Mouse (Mus musculus): ENCODE results near the gene 1700025C18Rik. TPM values are rescaled to one million over a fixed set of nuclear protein-coding genes. Genes with fewer than 3 reads are reported as not detected.

1700025C18Rik gene
- total and polyA plus RNA-seq, 3 experiments, result not detected

DNA sequence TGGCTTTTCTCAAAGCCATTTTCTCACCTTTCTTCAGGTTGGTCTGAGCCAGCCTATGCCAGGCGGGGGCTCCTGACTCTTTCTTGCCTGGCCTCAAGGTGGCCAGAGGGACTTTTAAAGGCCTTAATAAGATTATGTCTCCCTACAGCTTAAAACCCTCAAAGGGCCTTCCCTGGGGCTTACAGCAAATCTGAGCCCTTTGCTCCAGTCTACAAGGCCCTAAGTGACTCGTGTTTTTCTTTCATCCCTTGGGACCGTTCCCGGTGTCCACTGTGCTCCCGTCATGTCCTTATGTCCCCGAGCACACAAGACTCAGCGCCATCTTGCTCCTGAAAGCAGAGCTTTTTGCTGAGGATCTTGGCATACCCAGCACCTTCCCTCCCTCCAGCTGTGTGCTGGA lies 9.3 kb downstream of the 1700025C18Rik start:
- Histone ChIP-seq H3K9ac (ENCODE audit: control insufficient read depth, low read depth, low read length, poor library complexity, severe bottlenecking) (no peak overlapping the region), H3K79me2 (ENCODE audit: control insufficient read depth, insufficient read depth, low read length, poor library complexity) (no peaks in the 10 kb centered on the region), H3K9me3 (replicated peaks; ENCODE audit: insufficient read depth, low read length) (no peaks in the 10 kb centered on the region), H3K27ac (ENCODE audit: control insufficient read depth, low read depth, low read length) (no peak overlapping the region), H3K4me3 (ENCODE audit: control insufficient read depth in 1 of 2, insufficient read depth in 1 of 2, low read depth in 2 of 2, low read length in 2 of 2) (no peak overlapping the region), H3K27me3 (ENCODE audit: control insufficient read depth in 1 of 2, insufficient read depth in 2 of 2, low read length in 2 of 2) (no peaks in the 10 kb centered on the region; a peak in 1 of 4 replicates), H3K36me3 (ENCODE audit: control insufficient read depth in 1 of 2, insufficient read depth in 2 of 2, low read length in 2 of 2) (no peaks in the 10 kb centered on the region), H3K4me1 (ENCODE audit: control insufficient read depth in 1 of 2, insufficient read depth in 2 of 2, low read length in 2 of 2) (no peaks in the 10 kb centered on the region)
- no peak for TF ChIP-seq MAZ (IDR thresholded peaks at IDR 0.05; ENCODE audit: low read depth, low read length)
- no peak for TF ChIP-seq ZMIZ1 (IDR thresholded peaks at IDR 0.05; ENCODE audit: low read depth, low read length)
- no peak for TF ChIP-seq RCOR1 (IDR thresholded peaks at IDR 0.05; ENCODE audit: low read depth, low read length)
- TF ChIP-seq TAL1 (IDR thresholded peaks at IDR 0.05; ENCODE audit: low read length), result no peak
- TF ChIP-seq ELF1 (IDR thresholded peaks at IDR 0.05; ENCODE audit: low read depth, low read length), result no peak
- TF ChIP-seq GATA1 (IDR thresholded peaks at IDR 0.05; ENCODE audit: low read depth, low read length), result no peak
- TF ChIP-seq CTCF (IDR thresholded peaks at IDR 0.05 in 2 of 3, conservative IDR thresholded peaks at IDR 0.05 in 1 of 3; ENCODE audit: control insufficient read depth in 1 of 3, insufficient read depth in 1 of 3, low read depth in 2 of 3, low read length in 3 of 3, poor library complexity in 1 of 3, severe bottlenecking in 1 of 3), result no peak
- no peak for TF ChIP-seq ETS1 (IDR thresholded peaks at IDR 0.05; ENCODE audit: low read depth, low read length)
- no peak for TF ChIP-seq TBP (IDR thresholded peaks at IDR 0.05; ENCODE audit: low read depth, low read length)
- TF ChIP-seq KAT2A (conservative IDR thresholded peaks at IDR 0.05; ENCODE audit: low read depth, low read length), result no peak
- TF ChIP-seq SIN3A (IDR thresholded peaks at IDR 0.05; ENCODE audit: low read length), result no peak
- no peak for TF ChIP-seq CHD2 (IDR thresholded peaks at IDR 0.05; ENCODE audit: low read length)
- no peak for TF ChIP-seq MXI1 (IDR thresholded peaks at IDR 0.05; ENCODE audit: low read depth, low read length)
- TF ChIP-seq USF2 (IDR thresholded peaks at IDR 0.05; ENCODE audit: borderline replicate concordance in 1 of 2, insufficient read depth in 1 of 2, low read depth in 1 of 2, low read length in 2 of 2), result no peak
- TF ChIP-seq UBTF (IDR thresholded peaks at IDR 0.05; ENCODE audit: borderline replicate concordance, insufficient read depth, low read depth, low read length), result no peak
- DNase-seq (ENCODE audit: low read depth, low spot score), result no peak

DNA sequence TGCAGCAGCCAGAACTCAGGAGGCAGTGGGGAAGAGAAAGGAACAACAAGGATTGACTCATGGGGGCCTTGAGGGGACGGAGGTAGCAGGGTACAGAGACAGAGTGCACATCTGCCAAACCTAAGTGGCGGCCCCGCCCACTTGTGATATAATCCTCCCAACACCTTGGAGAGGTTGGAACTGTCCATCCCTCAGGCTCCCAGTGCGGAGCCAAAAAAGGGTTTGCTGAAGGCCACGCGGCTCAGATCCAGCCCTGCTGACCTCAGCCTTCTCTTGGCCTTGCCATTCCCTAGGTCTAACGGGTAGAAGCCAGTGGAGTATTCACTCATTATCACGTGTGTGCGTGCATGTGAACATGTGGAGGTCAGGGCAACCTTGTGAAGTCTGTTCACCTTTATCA lies 9.9 kb downstream of the 1700025C18Rik start:
- no peak overlapping the region for H3K27ac ChIP-seq (ENCODE audit: control insufficient read depth, low read depth, low read length)
- no peak overlapping the region for H3K9ac ChIP-seq (ENCODE audit: control insufficient read depth, low read depth, low read length, poor library complexity, severe bottlenecking)
- no peaks in the 10 kb centered on the region for H3K79me2 ChIP-seq (ENCODE audit: control insufficient read depth, insufficient read depth, low read length, poor library complexity)
- no peaks in the 10 kb centered on the region; a peak in 1 of 4 replicates for H3K27me3 ChIP-seq (ENCODE audit: control insufficient read depth in 1 of 2, insufficient read depth in 2 of 2, low read length in 2 of 2)
- DNase-seq (ENCODE audit: low read depth, low spot score), result no peak
- H3K4me1 ChIP-seq (ENCODE audit: control insufficient read depth in 1 of 2, insufficient read depth in 2 of 2, low read length in 2 of 2), result no peaks in the 10 kb centered on the region
- H3K36me3 ChIP-seq (ENCODE audit: control insufficient read depth in 1 of 2, insufficient read depth in 2 of 2, low read length in 2 of 2), result no peaks in the 10 kb centered on the region
- no peaks in the 10 kb centered on the region for H3K9me3 ChIP-seq (replicated peaks; ENCODE audit: insufficient read depth, low read length)
- no peak for TF ChIP-seq RAD21 (IDR thresholded peaks at IDR 0.05; ENCODE audit: low read depth, low read length)
- no peak for TF ChIP-seq CTCF (IDR thresholded peaks at IDR 0.05 in 2 of 3, conservative IDR thresholded peaks at IDR 0.05 in 1 of 3; ENCODE audit: control insufficient read depth in 1 of 3, insufficient read depth in 1 of 3, low read depth in 2 of 3, low read length in 3 of 3, poor library complexity in 1 of 3, severe bottlenecking in 1 of 3)
- no peak for TF ChIP-seq POLR2AphosphoS5 (IDR thresholded peaks at IDR 0.05; ENCODE audit: borderline replicate concordance, low read depth, low read length)
- no peak for TF ChIP-seq USF2 (IDR thresholded peaks at IDR 0.05; ENCODE audit: borderline replicate concordance in 1 of 2, insufficient read depth in 1 of 2, low read depth in 1 of 2, low read length in 2 of 2)
- no peak for TF ChIP-seq ZNF384 (IDR thresholded peaks at IDR 0.05; ENCODE audit: low read depth, low read length)
- no peak for TF ChIP-seq POLR2AphosphoS2 (IDR thresholded peaks at IDR 0.05; ENCODE audit: low read length)
- no peak for TF ChIP-seq ETS1 (IDR thresholded peaks at IDR 0.05; ENCODE audit: low read depth, low read length)
- TF ChIP-seq E2F4 (IDR thresholded peaks at IDR 0.05; ENCODE audit: borderline replicate concordance, low read depth, low read length), result no peak
- TF ChIP-seq HCFC1 (IDR thresholded peaks at IDR 0.05; ENCODE audit: low read depth, low read length), result no peak
- no peak for TF ChIP-seq POLR2A (IDR thresholded peaks at IDR 0.05; ENCODE audit: control insufficient read depth in 1 of 2, insufficient read depth in 1 of 2, low read depth in 1 of 2, low read length in 2 of 2, poor library complexity in 1 of 2)
- no peak for TF ChIP-seq ELF1 (IDR thresholded peaks at IDR 0.05; ENCODE audit: low read depth, low read length)
- TF ChIP-seq MAZ (IDR thresholded peaks at IDR 0.05; ENCODE audit: low read depth, low read length), result no peak
- TF ChIP-seq EP300 (IDR thresholded peaks at IDR 0.05; ENCODE audit: low read depth in 1 of 2, low read length in 2 of 2), result no peak
- TF ChIP-seq TBP (IDR thresholded peaks at IDR 0.05; ENCODE audit: low read depth, low read length), result no peak
- no peak for TF ChIP-seq SMC3 (IDR thresholded peaks at IDR 0.05; ENCODE audit: low read depth, low read length)
- TF ChIP-seq MXI1 (IDR thresholded peaks at IDR 0.05; ENCODE audit: low read depth, low read length), result no peak
- no peak for TF ChIP-seq ZMIZ1 (IDR thresholded peaks at IDR 0.05; ENCODE audit: low read depth, low read length)
- TF ChIP-seq SIN3A (IDR thresholded peaks at IDR 0.05; ENCODE audit: low read length), result no peak
- no peak for TF ChIP-seq MAFK (IDR thresholded peaks at IDR 0.05; ENCODE audit: borderline replicate concordance, low read depth, low read length)
- TF ChIP-seq UBTF (IDR thresholded peaks at IDR 0.05; ENCODE audit: borderline replicate concordance, insufficient read depth, low read depth, low read length), result no peak
- H3K4me3 ChIP-seq (ENCODE audit: control insufficient read depth in 1 of 2, insufficient read depth in 1 of 2, low read depth in 2 of 2, low read length in 2 of 2), result no peak overlapping the region

Measured in MEL (cell line).